Mouse (Mus musculus): ENCODE measurements around the gene Arhgap30.

The Arhgap30 gene

DNA sequence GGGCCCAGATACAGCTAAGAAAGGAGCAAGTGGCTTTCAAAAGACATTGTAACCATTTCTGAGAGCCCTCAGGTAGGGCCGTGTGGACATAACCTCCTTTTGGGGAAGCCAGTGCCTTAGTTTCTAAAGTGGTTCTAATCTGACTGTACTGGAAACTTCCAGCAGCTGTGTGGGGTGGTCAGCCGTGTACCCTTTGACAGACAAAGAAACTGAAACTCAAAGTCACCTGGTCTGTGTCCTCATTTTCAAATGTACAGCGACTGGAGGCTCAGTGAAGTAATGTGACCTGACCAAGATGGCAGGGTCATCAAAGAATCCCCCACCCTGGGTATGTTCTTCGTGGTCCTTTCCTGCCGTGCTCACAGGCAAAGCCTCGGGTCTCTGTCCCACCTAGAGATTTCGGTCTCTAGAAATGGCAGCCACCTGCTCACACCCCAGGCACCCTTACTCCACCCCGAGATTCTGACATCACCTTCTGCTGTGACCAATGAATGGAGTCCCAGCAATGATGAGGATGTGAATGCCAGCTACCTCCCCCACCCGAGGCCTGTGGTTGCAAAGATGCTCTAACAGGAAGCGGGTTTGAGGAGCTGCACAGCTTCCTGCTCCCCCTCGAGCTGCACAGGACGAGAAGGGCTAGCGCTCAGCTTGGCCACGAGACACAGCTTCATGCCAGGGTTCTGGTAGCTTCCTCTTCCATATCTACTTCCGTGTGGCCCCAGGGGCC, at the start of gene Arhgap30:
Arhgap30 (plus strand) TSS at position 579 of the 727 bp plus-strand sequence.
- peak in 1 of 2 experiments; percentile 26 for DNase-seq

DNA sequence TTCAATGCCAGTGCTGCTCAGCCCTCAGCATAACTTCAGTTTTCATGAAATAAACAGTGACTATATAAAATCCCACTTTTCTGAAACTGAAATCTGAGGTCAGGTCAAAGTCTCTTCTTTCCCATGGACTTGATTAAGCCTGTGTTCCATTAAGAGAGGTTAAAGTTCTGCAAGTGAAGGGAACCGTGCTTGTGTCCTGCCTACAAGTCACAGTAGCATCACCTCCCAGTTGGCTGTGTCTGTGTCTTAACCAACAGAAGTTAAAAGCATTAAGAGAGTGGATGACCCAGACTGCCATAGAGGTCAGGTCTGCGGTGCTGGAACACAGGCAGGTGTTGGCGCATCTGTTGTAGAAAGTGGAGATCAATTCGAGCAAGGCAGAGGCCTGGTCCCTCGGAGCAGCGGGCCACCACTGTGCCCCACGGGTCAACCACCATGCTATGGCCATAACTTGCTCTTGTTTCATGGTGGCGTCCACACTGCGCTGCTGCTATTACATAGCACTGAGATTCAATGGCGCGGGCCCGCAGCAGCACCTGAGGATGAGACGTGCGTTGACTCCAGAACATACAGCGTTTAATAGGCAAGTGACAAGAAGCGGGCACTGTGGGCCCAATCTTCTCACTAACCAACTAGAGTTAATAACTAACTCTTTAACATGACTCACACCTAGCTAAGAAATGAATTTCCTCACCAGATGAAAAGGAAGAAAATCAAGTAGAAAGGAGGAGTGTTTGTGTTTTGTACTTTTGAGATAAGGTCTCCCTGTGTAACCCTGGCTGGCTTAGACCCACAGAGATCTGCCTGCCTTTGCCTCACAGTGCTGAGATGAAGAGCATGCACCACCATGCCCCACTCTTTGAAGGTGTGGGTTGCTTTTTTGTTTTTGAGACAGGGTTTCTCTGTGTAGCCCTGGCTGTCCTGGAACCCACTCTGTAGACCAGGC, 46.2 kb upstream of the Arhgap30 start:
- peak; percentile 32 to 55 for DNase-seq

DNA sequence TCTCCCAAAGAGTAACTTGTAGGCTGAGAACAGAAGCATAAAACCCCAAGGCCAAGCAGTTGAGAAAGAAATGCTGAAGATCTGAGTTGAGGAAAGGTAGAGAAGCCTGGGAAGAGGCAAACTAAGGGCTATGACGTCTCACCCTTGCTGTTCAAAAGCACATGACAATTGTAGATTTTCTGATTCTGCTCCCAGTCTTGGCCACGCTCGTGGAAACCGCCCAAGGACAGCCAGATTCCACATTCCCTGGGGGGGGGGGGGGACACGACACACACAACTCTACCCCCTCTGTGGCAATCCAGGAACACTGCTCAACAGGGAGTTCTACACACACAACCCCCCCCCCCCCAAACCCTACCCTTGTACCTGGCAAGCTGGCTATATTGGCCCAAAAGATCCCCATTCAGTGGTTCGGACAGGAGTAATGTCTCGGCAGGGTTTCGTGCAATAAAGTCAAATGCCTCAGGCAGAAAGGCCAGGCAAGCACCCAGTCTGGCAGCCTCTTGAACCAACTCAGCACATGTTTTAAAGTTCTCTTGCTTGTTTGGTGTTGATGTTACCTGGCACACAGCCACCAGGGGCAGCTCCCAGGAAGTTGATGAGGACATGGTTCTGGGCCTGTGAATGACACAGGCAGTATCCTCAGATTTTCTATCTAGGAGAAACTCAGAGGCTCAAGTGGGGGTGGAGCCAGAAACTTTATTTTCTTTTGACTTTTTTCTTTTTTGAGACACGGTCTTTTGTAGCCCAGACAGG, 44.7 kb upstream of the Arhgap30 start:
- DNase-seq = peak; percentile 82 to 84

DNA sequence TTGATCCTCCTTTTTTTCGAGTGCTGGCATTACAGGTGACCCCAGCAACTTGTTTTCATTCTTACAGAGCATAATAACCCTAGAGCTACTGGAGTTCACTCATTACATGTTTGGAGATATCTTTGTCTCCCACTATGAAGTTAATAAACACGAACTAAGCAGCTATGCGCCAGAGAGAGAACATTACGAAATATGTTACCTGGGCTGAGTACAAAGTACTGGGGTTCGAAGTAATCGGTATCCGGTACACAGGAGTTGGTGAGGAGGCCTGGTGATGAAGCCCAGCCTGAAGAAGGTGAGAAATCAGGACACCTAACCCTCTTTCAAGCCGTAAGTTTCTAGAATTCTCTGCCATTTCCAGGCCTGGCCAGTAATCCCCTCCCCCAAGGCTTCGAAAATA, 44.0 kb upstream of the Arhgap30 start:
- DNase-seq = no peak

DNA sequence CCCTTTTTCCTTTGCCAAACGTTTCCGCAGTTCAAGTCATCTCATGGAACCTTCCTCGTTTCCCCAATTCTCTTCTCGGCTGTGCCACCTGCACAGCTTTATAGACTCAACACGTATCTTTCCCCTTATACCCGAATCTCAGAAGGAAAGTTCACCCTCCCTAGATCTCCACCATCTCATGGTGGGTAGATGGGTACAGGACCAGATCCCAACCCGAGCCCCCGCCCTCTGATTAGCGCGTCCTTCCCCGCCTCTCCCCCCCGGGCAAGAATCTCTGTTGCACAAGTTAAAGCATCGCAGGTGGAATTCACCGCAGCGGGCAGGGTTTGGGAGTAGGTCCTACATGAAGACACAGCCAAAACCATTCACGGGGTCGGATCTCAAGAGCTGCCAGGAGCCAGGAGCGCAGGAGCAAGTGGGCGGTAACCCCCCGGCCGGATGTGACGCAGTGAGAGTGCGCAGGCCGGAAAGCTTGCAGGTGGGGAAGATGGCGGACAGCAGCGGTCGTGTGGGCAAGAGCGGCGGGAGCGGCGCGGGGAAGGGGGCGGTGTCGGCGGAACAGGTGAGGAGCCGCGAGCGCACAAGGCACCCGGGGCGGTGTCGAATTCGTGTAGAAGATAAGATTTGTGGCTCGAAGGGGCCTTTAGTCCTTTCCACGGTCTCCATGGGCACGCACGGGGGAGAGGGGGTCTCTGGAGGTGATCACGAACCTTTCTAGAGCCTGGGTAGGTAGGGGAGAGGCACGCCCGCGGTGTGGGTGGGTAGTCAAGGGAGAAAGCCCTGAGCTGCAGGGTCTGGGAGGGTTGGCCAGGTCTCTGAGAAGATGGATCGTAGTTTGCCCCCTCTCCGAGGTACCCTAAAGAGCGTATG, 43.3 kb upstream of the Arhgap30 start, which contains the start of the genes Nit1 and Pfdn2:
Nit1 (minus strand) TSS at position 422 of the 870 bp plus-strand sequence.
Pfdn2 (plus strand) TSS at position 446 of the 870 bp plus-strand sequence.
- peak; percentile 89 to 92 for DNase-seq

DNA sequence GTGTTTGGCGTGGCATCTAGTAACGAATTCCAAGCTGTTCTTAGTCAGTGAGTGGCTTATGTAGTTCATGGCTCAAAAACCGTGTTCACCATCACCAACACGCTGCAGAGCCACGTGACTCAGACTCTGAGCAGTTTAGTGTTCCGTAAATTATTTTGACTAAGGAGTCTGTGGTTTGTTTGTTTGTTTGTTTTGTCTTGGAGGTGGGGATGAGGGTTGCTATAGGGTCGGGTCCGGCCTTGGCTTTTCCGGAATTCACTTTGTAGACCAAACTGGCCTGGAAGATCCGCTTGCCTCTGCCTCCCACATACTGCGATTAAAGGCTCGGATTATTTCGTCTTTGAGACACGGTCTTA, 42.7 kb upstream of the Arhgap30 start:
- DNase-seq = peak in 1 of 2 experiments; percentile 31

DNA sequence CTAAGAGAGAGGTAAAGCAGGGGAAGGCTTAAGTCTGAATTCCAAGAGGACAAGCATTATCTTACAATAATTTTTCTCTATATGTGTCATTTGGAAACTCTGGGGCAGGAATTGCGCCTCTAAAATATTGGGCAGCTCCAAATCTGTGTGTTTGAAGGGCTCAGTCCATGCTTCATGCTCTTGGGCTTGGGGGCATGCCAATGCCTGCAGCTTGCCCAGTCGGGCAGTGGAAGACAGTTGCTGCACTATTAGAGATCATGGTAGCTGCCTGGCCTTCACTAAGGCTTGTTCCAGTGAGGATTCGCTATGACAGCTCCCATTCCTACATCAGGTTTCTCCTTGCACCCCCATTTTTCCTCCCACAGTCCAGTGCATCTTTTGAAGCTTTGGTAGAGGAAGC, 40.1 kb upstream of the Arhgap30 start:
- no peak for DNase-seq

DNA sequence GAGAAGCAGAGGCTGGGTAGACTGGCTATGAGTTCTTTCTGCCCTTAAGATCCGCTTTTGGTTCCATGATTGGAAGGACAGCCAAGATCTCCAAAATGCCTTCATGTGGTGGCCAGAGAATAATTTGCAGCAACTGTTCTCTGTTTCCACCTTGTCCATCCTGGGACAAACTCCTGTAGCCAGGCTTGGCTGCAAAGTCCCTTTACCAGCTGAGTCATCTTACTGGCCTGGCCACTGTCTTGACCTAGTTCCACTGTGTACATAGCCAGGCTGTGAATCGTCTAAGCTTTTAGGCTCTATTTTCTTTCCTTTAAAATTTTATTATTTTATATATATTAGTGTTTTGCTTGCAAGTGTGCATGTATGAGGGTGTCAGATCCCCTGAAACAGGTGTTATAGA, 39.5 kb upstream of the Arhgap30 start:
- no peak for DNase-seq

DNA sequence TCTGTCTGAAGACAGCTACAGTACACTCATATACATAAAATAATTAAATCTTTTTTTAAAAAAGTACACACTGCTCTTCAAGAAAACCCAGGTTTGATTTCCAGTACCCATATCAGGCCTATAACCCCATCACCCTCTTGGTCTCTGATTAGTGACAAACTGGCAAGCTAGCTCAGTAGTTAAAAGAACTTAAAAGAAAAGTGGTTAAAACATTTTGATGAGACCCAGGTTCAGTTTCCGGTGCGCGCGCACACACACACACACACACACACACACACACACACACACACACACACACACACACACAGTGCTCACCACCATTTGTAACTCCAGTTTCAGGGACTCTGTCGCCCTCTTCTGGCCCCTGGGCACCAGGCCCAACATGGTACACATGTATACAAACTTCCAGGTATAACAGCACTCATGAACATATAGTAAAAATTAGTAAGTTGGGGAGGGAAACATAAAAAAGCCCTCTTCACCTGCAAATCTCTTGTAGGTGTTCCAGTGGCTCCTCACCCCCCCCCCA, 32.9 kb upstream of the Arhgap30 start:
- no peak for DNase-seq

DNA sequence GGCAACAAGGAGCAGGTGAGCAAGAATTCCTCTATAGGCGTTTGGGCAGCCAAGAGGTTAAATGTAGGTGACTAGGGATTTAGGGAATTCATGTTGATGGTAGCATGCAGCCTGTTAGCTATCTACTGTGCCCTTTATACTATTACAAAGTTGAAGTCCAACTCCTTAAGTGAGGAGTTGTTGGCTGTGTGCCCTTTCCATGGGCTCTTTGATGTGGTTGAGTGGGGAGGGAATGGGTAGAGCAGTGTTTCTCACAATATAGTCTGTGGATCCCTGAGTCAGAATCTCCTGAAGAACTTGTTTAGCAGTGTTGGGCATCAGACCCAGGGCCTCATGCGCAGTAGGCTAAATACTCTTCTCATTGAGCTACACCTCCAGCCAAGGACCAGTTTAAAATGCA, 31.9 kb upstream of the Arhgap30 start:
- DNase-seq = no peak

DNA sequence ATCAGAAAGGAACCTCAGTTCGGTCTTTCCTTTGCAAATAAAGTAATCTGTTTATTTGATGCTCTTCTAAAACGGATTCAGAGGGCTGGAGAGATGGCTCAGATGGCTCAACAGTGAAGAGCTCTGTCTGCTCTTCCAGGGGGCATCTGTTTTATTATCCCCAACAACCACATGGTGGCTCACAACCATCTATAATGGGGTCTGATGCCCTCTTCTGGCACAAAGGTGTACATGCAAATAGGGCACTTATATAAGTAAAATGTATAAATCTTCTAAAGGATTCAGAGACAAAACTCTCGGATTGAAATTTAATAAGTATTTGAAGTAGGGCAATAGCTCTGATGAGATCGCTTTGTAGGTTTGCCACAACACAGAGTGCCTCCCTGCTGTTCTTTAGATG, 30.3 kb upstream of the Arhgap30 start:
- no peak for DNase-seq

DNA sequence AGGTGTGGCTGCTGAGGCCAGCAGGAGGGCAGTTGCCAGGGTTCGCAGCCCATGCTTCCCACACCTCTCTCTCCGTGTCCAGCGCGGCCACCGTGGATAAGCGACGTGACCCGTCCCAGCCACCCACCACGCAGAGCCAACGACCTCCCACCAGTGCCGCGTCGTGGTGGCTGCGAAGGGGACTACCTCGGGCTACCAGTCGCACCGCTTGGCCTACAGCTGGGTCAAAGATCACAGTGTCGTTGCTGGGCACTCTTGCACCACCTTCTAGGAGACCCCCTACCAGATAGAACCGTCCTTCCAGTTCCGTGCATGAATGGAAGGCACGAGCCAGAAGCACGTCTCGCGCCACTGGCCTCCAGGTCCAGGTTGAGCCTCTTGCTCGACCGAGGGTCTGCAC, 28.5 kb upstream of the Arhgap30 start:
- DNase-seq = no peak

DNA sequence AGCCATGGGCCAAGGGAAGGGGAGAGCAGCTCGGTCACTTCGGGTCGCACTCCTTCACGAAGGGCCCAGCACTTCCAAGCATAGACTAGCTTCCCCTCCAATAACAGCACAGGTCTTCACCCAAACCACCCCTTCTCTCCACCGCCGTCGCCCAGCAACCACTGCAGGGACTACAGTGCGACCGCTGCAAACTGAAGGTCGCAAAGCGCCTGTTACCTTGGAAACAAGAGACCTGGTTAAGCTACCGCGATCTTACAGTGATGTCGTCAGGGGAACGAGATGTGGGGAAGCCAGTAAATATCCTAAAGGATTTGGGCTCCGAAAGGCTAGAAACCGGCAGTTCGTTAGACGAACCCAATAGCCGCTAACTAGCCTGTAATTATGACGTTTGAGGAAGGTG, 28.1 kb upstream of the Arhgap30 start, which contains the start of gene Klhdc9:
Klhdc9 (minus strand) TSS at position 143 of the 400 bp plus-strand sequence.
- DNase-seq = peak; percentile 90 to 93

DNA sequence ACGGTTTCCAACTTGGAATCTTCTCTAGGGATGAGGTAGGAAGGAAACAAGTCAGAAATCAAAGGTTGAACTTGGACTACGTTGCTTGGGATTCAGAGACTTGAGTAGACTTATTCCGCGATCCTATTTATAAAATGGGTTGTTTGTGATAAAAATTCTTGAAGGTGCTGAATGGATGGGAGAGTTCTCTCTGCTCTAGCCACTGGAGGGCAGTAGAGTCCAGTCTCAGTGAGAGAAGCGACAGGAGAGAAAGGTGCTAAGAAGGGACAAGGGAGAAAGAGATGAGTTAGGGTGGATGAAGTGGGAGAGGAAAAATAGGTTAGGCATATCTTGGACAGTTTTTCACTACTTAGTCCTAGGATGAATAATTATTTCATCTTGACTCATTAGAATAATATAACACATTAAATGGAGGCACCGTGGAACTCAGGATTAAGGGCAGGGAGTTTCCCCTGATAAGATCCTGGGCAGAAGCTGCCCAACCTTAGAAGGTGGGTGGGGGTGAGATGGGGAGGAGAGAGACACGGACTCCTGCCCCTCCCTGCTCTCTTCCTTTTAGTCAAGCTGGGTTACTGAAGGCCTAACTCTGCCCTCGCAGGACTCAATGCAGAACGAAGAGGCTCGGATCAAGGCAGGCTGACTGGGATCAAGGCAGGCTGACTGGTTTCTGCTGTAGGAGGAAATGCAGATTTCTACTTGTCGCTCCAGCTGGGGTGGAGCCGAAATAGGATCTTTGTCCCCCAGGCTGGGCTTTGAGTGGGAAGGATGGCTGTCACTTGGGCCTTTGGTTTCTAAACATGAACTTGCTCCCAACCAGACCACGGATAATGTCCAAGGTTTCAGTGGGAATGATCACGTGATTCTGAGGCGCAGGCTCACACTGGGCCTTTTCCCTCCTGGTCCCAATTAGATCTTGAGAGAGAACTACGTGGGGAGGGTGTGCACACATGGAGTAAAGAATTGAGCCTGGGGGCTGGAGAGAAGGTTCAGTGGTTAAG, 27.3 kb upstream of the Arhgap30 start:
- DNase-seq = peak; percentile 52 to 71

DNA sequence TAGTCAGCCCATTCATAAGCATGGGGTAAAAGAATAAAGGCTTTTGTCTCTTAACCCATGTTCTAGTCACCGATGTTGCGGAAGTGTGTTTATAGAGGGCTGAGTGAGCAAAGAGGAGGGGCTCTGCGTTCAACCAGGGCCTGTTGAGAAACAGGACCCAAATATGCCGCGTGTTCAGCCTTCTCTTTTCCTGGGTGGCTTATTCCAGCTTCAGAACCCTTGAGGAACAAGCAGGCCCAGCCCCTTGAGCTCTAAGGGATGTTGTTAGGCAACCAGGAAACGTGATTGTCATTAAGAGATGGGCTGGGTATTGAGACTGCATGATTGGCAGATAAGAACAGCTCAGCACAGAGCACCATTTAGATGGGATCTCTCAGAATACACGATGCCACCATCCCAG, 22.8 kb upstream of the Arhgap30 start:
- DNase-seq = no peak

DNA sequence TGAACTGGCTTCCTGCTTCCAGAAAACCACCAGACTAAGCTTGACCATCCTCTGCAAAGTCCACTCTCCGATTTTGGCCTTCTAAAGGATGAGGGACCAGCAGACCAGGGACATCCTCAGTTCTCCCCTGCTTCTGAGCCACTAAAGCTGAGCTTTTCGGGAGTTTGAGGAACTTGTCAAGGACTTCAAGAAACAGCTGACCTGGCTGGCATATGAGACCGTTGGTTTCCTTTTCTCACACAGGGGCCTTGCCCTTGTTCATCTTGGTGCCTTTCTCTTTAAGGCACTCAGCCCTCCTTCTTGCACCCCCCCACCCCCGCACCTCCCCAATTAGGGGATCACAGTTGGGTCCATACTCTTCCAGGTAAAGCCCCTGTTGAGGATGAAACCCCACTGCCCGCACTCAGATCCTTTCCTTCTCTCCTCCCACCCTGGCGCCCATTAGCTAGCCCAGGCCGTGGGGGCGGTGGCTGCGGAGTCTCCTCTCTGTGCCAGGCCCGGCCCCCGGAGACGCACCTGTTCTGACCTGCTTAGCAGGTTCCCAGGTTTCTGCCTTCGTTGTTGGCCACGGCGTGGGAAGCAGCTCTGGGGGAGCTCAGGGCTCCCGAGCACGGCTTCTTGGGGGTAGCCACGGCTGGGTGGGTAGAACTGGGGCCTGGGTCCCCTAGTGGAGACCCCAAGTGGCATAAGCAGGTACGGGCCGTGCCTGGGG, 18.8 kb upstream of the Arhgap30 start, which contains the start of gene Nectin4:
Nectin4 (plus strand) TSS at position 255 of the 712 bp plus-strand sequence.
- peak in 1 of 2 experiments; percentile 28 for DNase-seq

DNA sequence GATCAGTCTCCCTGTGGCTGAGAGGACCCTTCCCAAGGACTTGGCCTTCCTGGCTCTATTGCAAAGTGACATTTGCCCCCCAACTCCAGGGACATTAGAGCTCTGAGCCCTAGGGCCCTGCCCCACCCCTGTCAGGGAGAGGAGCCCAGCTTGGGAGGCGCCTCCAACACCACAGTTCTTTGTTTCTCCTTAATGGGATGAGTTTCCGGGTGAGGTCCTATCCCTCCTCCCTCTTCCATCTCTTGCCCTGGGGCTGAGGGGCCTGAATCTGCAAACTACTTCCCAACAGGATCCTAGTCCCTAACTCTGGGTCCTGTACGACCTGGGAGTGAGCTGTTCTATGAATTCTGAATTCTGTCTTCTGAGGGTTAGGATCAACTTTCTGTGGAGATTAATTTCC, 15.9 kb upstream of the Arhgap30 start:
- no peak for DNase-seq

DNA sequence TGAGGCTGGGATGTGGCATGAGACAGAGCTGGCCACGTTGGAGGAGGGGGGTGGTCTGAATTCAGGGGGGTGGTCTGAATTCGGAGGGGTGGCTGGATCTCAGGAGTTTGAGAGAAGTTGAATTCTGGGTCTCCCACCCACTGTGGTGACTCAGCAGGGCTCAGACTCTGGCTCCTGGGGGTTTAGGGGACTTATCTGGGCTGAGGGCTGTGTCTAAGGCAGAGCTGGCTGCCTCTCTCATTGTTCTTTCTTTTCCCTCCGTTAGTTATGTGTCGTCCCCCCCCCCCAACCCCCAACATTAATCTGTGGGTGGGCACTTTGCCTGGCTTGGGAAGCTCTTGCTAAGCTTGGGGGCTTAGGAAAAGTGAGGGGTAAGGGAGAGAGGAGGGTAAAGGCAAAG, 14.8 kb upstream of the Arhgap30 start:
- no peak for DNase-seq

DNA sequence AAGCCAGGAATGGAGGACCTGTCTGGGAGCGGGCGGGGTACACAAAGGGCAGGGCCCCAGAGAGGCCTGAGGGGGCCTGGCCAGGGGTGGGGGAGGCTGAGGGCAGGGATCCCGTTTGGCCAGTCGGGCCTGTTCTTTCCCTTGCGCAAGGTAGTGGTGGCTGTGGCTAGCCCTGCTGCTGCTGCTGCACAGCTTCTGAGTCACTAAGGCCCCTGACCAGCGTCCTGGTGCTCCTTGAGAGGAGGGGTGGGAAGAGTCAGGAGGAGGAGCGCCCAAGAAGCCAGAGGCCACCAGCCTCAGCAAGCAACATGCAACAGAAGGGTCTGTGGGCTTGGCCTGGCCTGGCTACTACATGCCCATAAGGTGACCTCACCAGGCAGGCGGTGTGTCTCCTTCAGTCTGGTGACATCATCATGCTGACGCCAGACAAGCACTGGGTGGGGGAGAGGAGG, 13.1 kb upstream of the Arhgap30 start:
- DNase-seq = no peak
